Mouse (Mus musculus): Measurements from ENCODE around the gene Lyve1. TPM values are rescaled to one million over a fixed set of nuclear protein-coding genes. Genes with fewer than 3 reads are reported as not detected.

Lyve1 gene
- total and polyA plus RNA-seq, 3 experiments, result 17.4 to 31.0 (median 28.0) TPM

DNA sequence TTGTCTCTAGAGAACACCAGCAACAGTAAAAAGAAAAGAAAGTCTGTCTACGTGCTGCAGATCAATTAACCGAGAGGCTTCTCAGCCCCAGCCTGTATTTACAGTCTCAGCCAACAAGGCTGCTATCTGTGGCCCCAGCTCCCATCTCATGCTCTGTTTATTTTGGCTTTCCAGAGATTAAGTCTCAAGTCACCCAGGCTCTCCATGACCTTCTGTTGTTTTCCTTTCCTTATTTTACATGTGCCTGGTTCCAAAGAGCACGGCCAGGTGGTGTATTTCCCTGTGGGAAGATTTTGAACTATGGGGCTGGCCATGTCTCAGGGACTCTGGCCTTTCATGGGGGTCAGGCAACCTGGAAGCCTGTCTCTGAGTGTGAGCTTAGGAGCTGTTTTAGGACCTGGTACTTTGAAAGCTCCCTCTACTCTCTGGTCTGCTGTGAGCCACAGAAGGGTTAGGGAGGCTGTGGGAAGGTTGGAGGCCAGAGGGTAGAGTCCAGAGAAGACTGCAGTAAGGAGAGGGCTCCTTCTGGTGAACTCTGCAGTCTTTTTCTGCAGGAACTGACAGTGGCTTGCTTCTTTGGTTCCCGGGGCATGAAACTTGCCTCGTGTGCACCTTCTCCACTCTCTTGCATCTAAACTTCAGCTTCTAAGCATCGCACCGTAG is 11.4 kb downstream of the Lyve1 start:
- no peaks in the 10 kb centered on the region; the same call in 1 of the 2 replicates for H3K4me1 ChIP-seq (ENCODE audit: control insufficient read depth, insufficient read depth, low read length)
- TF ChIP-seq CTCF (IDR thresholded peaks at IDR 0.05), result no peak
- no peak for TF ChIP-seq EP300 (IDR thresholded peaks at IDR 0.05; ENCODE audit: insufficient read depth, low read depth, low read length)
- no peak for DNase-seq
- no peak overlapping the region for H3K9ac ChIP-seq (ENCODE audit: low read depth, low read length)
- H3K79me2 ChIP-seq (replicated peaks; ENCODE audit: control insufficient read depth, insufficient read depth, low read length), result no peaks in the 10 kb centered on the region
- no peaks in the 10 kb centered on the region for H3K36me3 ChIP-seq (ENCODE audit: control insufficient read depth, insufficient read depth, low read length)
- intact Hi-C loops (cut with DNase I), result no loop called here
- H3K4me3 ChIP-seq, result no peak overlapping the region
- H3K27me3 ChIP-seq (ENCODE audit: control insufficient read depth, insufficient read depth, low read length), result no peaks in the 10 kb centered on the region
- no peak overlapping the region for H3K27ac ChIP-seq
- 60% methylated on average over 7 of the region's 7 CpGs for WGBS

DNA sequence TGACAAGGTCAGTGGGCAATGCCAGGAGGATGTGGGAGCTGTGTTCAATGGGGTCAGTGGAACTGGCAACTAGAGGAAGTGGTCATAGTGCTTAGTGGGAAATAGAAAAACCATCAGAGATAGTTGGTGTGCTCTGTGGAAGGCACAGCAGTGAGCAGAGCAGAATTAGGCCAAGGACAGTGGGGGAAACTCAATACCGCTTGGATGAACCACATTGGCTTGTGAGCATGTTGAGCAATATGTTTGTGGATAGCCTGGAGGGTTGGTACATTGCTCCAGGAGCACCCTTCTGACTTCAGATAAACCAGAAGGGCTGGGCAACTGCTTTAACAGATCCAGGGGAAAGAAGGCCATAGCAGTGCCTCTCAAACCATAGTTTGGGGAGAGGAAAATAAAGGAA is 14.7 kb downstream of the Lyve1 start:
- no peak overlapping the region for H3K27ac ChIP-seq
- no peaks in the 10 kb centered on the region; the same call in 1 of the 2 replicates for H3K79me2 ChIP-seq (replicated peaks; ENCODE audit: control insufficient read depth, insufficient read depth, low read length)
- H3K36me3 ChIP-seq (ENCODE audit: control insufficient read depth, insufficient read depth, low read length), result peaks cover under 1% of the 10 kb centered on the region; the same call in 1 of the 2 replicates
- intact Hi-C loops (cut with DNase I), result no loop called here
- 91% methylated on average over 1 of the region's 1 CpGs for WGBS
- no peaks in the 10 kb centered on the region for H3K4me1 ChIP-seq (ENCODE audit: control insufficient read depth, insufficient read depth, low read length)
- TF ChIP-seq EP300 (IDR thresholded peaks at IDR 0.05; ENCODE audit: insufficient read depth, low read depth, low read length) (no peak), POLR2A (IDR thresholded peaks at IDR 0.05; ENCODE audit: insufficient read depth, low read depth, low read length) (no peak), CTCF (IDR thresholded peaks at IDR 0.05) (no peak)
- no peaks in the 10 kb centered on the region for H3K27me3 ChIP-seq (ENCODE audit: control insufficient read depth, insufficient read depth, low read length)
- no peak for DNase-seq
- H3K9ac ChIP-seq (ENCODE audit: low read depth, low read length), result no peak overlapping the region
- H3K4me3 ChIP-seq, result no peak overlapping the region

DNA sequence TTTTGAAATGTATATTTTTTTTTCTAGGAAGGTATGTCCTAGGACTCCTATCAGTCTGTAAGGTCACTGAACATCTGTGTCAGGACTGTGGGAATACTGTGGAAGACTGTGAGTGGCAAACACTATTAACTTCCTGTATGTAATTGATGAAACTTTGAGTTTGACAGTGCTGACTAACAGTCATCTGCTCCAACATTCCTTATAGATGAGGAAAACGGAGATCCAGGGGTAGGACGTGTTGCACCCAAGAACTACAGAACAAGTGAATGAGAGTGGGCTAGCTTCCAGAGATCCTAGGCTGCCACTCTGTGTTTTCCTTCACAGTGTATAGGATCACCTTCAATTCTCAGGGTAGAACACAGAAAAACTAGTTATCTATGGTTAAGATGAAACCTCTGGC is 15.7 kb downstream of the Lyve1 start:
- Histone ChIP-seq H3K9ac (ENCODE audit: low read depth, low read length) (no peak overlapping the region), H3K27me3 (ENCODE audit: control insufficient read depth, insufficient read depth, low read length) (no peaks in the 10 kb centered on the region), H3K4me1 (ENCODE audit: control insufficient read depth, insufficient read depth, low read length) (no peaks in the 10 kb centered on the region), H3K79me2 (replicated peaks; ENCODE audit: control insufficient read depth, insufficient read depth, low read length) (no peaks in the 10 kb centered on the region; the same call in 1 of the 2 replicates), H3K4me3 (no peak overlapping the region), H3K36me3 (ENCODE audit: control insufficient read depth, insufficient read depth, low read length) (peaks cover 2% of the 10 kb centered on the region; the same call in 1 of the 2 replicates), H3K27ac (no peak overlapping the region)
- DNase-seq, result no peak
- 36% methylated on average over 2 of the region's 2 CpGs for WGBS
- TF ChIP-seq EP300 (IDR thresholded peaks at IDR 0.05; ENCODE audit: insufficient read depth, low read depth, low read length) (no peak), POLR2A (IDR thresholded peaks at IDR 0.05; ENCODE audit: insufficient read depth, low read depth, low read length) (no peak)
- intact Hi-C loops (cut with DNase I), result no loop called here

DNA sequence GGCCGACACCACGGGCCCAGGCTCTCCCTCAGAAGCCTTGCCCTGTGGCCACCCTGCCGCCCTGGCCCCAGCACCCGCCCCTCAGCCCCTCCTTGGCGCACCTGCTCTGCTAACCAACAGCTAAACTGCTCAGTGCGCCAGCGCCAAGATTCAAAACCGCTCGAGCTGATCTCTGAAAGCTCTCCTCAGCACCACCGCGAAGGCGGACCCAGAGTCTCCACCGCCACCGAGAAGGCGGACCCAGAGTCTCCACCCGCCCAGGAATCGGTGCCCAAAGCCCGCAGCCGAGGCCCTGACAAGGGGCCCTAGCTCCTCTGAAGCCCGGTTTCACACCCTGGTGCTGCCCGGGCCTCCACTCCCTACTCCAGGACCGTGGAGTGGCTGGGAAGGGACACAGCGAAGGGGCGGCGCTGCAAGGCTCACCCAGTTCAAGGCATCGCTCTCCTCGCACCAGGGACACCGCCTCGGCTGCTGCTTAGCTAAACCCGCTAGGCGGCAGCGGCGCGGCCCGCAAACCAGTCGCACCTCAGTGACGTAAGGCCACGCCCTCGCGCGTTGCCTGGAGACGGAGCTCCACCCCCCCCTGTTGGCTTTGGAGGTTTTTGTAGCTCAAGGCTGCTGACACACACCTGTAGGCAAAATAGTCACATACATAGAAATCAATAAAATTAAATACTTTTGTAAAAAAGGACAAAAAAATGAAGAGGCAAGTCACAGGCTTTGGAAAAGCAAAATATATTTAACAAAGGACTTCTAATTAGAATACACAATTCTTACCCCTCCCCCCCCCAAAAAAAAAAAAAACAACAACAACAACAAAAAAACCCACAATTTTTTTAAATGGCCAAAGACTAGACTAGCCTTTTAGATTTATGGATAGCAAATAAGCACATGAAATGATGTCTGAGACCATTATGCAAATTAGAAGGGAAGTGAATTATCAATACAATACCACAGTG is 18.8 kb downstream of the Lyve1 start, which contains the start of gene Rnf141:
TSS of gene Rnf141 (minus strand) at position 542 of the 959 bp plus-strand sequence.
- Histone ChIP-seq H3K4me1 (ENCODE audit: control insufficient read depth, insufficient read depth, low read length) (no peaks in the 10 kb centered on the region; the same call in 1 of the 2 replicates), H3K27ac (peak within 1 kb of the TSS; percentile 86), H3K9ac (ENCODE audit: low read depth, low read length) (peak within 1 kb of the TSS; percentile 90), H3K4me3 (peak within 1 kb of the TSS; percentile 99), H3K27me3 (ENCODE audit: control insufficient read depth, insufficient read depth, low read length) (no peaks in the 10 kb centered on the region), H3K36me3 (ENCODE audit: control insufficient read depth, insufficient read depth, low read length) (peaks cover 2% of the 10 kb centered on the region; the same call in 1 of the 2 replicates), H3K79me2 (replicated peaks; ENCODE audit: control insufficient read depth, insufficient read depth, low read length) (peaks cover 2% of the 10 kb centered on the region; the same call in 1 of the 2 replicates)
- intact Hi-C loops (cut with DNase I), result no loop called here
- DNase-seq, result peak; percentile 93 to 94
- under 1% methylated on average over 42 of the region's 42 CpGs for WGBS
- TF ChIP-seq POLR2A (IDR thresholded peaks at IDR 0.05; ENCODE audit: insufficient read depth, low read depth, low read length) (peak; percentile 85), CTCF (IDR thresholded peaks at IDR 0.05) (peak; percentile 80), EP300 (IDR thresholded peaks at IDR 0.05; ENCODE audit: insufficient read depth, low read depth, low read length) (peak; percentile 86)

DNA sequence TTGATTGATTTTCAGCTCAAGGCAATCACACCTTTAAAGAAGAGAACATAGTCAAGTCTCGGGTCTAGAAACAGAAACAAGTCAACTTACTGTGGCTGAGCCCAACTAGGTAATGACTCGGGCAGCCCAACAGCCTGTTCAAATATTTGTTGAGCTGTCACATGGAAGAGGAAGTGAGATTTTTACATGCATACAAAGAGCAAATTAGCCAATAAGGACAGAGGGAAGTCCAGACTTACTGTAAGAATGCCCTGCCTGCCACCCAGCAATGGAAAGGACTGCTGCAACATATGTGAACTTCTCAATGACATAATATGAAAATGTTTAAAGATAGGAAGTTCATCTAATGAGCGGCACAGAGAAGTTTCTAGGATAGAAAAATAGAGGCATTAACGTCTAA is 22.7 kb downstream of the Lyve1 start:
- peaks cover 5% of the 10 kb centered on the region; the same call in 1 of the 2 replicates for H3K79me2 ChIP-seq (replicated peaks; ENCODE audit: control insufficient read depth, insufficient read depth, low read length)
- H3K9ac ChIP-seq (ENCODE audit: low read depth, low read length), result no peak overlapping the region
- TF ChIP-seq CTCF (IDR thresholded peaks at IDR 0.05) (no peak), POLR2A (IDR thresholded peaks at IDR 0.05; ENCODE audit: insufficient read depth, low read depth, low read length) (0 out of 2 replicates have a peak, but pooled peaks have one; percentile 21)
- H3K36me3 ChIP-seq (ENCODE audit: control insufficient read depth, insufficient read depth, low read length), result peaks cover 2% of the 10 kb centered on the region; the same call in 1 of the 2 replicates
- no peak for DNase-seq
- no peak overlapping the region for H3K4me3 ChIP-seq
- H3K27ac ChIP-seq, result no peak overlapping the region
- no peaks in the 10 kb centered on the region for H3K27me3 ChIP-seq (ENCODE audit: control insufficient read depth, insufficient read depth, low read length)
- H3K4me1 ChIP-seq (ENCODE audit: control insufficient read depth, insufficient read depth, low read length), result no peaks in the 10 kb centered on the region; the same call in 1 of the 2 replicates
- WGBS, result 68% methylated on average over 4 of the region's 4 CpGs
- intact Hi-C loops (cut with DNase I), result no loop called here
